Mouse (Mus musculus): ENCODE results near the gene Atic. TPM values are rescaled to one million over a fixed set of nuclear protein-coding genes. Genes with fewer than 3 reads are reported as not detected.

The Atic gene
- polyA plus RNA-seq (2015; fragmentation: Nextera tagmentation; extraction: Ambion mirVana) = 35.2 and 38.5 TPM in 2 replicates

DNA sequence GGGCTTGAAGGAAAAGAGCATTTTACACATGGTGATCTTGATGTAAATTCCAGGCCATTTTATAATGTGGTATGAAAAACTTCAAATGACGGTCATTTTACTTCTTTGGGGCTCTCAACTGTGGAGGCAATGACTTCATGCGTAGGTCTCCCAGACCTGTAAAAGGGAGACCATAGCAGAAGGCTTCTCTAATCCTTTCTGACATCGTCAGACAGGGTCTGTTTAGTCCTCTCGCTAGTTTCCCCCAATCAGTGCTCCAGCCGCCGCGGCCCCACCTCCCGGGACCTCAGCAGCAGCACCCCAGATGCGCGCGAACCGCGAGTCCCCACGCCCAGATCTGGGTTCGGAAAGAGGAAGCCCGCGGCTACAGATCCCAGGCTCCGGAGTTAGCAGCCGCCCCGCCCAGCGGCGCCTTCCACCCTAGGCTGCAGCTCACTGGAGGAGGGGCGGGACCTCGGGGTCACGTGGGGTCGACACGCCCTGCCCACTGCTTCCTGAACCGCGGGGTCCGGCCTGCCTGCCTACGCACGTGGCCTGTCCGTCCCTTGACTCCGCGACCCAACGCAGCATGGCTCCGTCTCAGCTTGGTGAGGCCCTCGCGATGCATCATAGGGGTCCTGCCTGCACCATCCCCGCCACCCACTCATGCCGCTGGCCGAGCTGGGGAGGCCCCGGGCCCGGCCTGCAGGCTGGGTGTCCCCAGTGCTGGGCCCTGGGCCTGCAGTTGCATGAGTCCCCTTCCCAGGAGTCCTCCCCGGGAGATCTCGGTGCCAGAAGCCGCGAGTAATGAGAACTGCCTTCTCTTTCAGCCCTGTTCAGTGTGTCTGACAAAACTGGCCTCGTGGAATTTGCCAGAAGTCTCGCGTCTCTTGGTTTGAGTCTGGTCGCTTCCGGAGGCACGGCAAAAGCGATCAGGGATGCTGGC is at the start of gene Atic:
Gene Atic (plus strand): TSS at position 463 of the 925 bp plus-strand sequence.

Other genes starting within 250 kb of the Atic start
- gene Abca12, start 142.2 kb upstream of the Atic start, polyA plus RNA-seq (2015; fragmentation: Nextera tagmentation; extraction: Ambion mirVana) = not detected in 2 replicates
- gene Fn1, start 96.0 kb downstream of the Atic start, polyA plus RNA-seq (2015; fragmentation: Nextera tagmentation; extraction: Ambion mirVana) = 391 and 470 TPM in 2 replicates

Measured in urinary bladder, postnatal 0 days (tissue).